Mouse (Mus musculus) lung, postnatal 0 days (tissue): ENCODE measurements around the gene D130043K22Rik. TPM values are rescaled to one million over a fixed set of nuclear protein-coding genes. Genes with fewer than 3 reads are reported as not detected.

Source experiments
- ATAC-seq: fragments of 200-750 bp; cut with Nextera tagmentation; 2 replicates; pipeline ENCODE4 v1.8.0; 2017; ENCODE audit warnings: moderate library complexity
- DNase-seq: peaks from one replicate; pipeline ENCODE4 v3.0.0-alpha.2; 2016; ENCODE audit warnings: low spot score
- H3K27ac ChIP-seq: fragments of 300-500 bp; sonication (generic); 2 replicates; pipeline ENCODE4 v1.5.1; 2014; ENCODE audit warnings: antibody characterized with exemption, mild to moderate bottlenecking, low read length, mixed read lengths
- H3K27me3 ChIP-seq: fragments of 300-500 bp; sonication (generic); replicated peaks from 2 replicates; pipeline ENCODE4 v1.6.1; 2014; ENCODE audit warnings: low read length, mixed read lengths; ENCODE audit not compliant: insufficient read depth
- H3K36me3 ChIP-seq: fragments of 300-500 bp; sonication (generic); 2 replicates; pipeline ENCODE4 v1.6.1; 2014; ENCODE audit warnings: low read length, mixed read lengths; ENCODE audit not compliant: insufficient read depth
- H3K4me1 ChIP-seq: fragments of 300-500 bp; sonication (generic); 2 replicates; pipeline ENCODE4 v1.6.1; 2014; ENCODE audit warnings: antibody characterized with exemption, low read depth, low read length, mixed read lengths; ENCODE audit not compliant: insufficient read depth
- H3K4me2 ChIP-seq: fragments of 300-500 bp; sonication (generic); replicated peaks from 2 replicates; pipeline ENCODE4 v1.6.1; 2014; ENCODE audit warnings: low read depth, mild to moderate bottlenecking, low read length, moderate library complexity, mixed read lengths
- H3K4me3 ChIP-seq: fragments of 300-500 bp; sonication (generic); 2 replicates; pipeline ENCODE4 v1.5.1; 2014; ENCODE audit warnings: low read depth, low read length
- H3K9ac ChIP-seq: fragments of 300-500 bp; sonication (generic); replicated peaks from 2 replicates; pipeline ENCODE4 v1.6.1; 2014; ENCODE audit warnings: low read depth, mild to moderate bottlenecking
- H3K9me3 ChIP-seq: fragments of 300-500 bp; sonication (generic); 2 replicates; pipeline ENCODE4 v1.6.1; 2016; ENCODE audit warnings: low read length, mixed read lengths
- CTCF ChIP-seq: IDR thresholded peaks from 2 replicates; pipeline ENCODE4 v1.5.1; 2016; ENCODE audit warnings: antibody characterized with exemption, mild to moderate bottlenecking
- EP300 ChIP-seq: IDR thresholded peaks from 2 replicates; pipeline ENCODE4 v1.6.1; 2016; ENCODE audit warnings: antibody characterized with exemption, mild to moderate bottlenecking, control low read depth
- WGBS: fragments of 180-500 bp; shearing (Covaris S2); extraction: QIAGEN DNeasy Blood & Tissue Kit; methylation state at CpG from one replicate; pipeline ENCODE4 v1.1.7; 2014; 5-methylcytosine and 5-hydroxymethylcytosine counted together
- polyA plus RNA-seq: library from polyadenylated mRNA; unstranded; fragments of >200 nt; fragmentation: Nextera tagmentation; extraction: Ambion mirVana; gene quantifications from 2 replicates; pipeline ENCODE4 v1.2.1, GENCODE M21; 2015

D130043K22Rik gene
- 0.33 and 0.35 TPM in 2 replicates for polyA plus RNA-seq

DNA sequence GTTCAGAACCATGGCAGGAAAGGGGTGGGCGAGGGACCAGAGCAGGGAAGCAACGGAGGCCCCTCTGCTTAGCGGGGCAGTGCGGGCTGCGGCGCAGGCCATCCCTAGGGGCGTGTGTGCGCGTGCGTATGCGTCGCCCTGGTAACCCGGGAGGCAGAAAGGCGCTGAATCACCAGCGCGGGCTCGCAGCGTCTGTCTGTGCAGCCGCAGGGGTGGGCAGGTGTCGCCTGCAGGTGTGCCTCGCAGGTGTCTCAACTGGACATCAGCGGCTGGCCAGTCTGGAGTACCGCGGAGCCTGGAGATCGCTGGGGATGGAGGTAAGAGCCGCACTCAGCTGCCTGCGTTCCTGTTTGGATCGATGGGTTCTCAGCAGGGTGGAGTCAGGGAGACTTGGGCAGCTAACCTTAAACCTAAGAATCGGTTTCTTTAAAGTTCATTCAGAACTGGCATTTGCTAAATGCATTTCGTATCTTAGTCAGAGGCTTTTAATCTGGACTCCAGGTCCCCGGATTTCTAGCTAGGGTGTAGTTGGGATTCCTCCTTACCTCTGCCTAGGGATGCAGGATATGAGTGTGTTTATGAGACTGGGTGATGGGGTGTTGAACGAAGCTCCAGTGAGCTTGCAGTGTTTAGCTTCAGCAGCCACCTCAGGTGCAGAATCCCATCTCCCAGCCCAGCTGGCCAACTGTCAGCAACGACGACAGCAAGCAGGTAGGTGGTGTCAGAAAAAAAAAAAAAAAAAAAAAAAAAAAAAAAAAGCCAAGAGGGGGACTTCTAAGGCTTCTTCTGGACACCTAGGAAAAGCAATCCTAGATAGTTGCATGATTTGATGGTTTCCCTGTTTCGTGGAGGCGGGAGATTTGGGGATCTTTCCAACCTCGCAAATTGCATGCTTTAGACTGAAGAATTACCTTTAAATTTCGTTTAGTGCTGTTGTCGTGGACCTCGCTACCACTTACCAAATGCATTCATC, at the start of gene D130043K22Rik:
Gene D130043K22Rik (plus strand): TSS at position 153 of the 973 bp plus-strand sequence.
- ATAC-seq = peak; percentile 73
- DNase-seq = peak; percentile 31
- no peaks in the 10 kb centered on the region for H3K9me3 ChIP-seq

DNA sequence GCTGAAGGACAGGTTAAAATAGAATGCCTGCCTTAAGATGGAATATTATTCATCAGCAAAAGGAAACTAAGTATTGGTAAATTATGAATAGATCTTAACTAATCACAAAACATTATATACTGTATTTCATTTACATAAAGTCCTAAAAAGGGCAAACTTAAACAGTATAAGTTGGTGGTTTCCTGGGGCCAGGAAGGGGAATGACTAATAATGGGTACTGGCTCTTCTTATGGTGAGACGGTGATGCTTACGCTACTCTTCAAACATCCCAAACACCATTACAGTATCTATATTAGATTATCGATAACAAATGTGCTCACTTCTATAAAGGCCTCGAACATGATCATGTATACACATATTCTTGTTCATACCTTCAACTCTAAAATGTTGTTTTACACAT, 46.2 kb upstream of the D130043K22Rik start:
- H3K4me1 ChIP-seq = no peaks in the 10 kb centered on the region; the same call in 1 of the 2 replicates
- no peak overlapping the region for H3K27ac ChIP-seq
- no peaks in the 10 kb centered on the region for H3K9me3 ChIP-seq
- no peak for TF ChIP-seq EP300
- TF ChIP-seq CTCF = no peak
- H3K9ac ChIP-seq = no peak overlapping the region
- H3K4me3 ChIP-seq = no peak overlapping the region
- 95% methylated on average over 4 of the region's 4 CpGs for WGBS
- DNase-seq (no peak), ATAC-seq (no peak)
- no peaks in the 10 kb centered on the region for H3K36me3 ChIP-seq
- H3K27me3 ChIP-seq = no peaks in the 10 kb centered on the region
- H3K4me2 ChIP-seq = no peak overlapping the region

More for the DNA sequence above, at the start of gene D130043K22Rik:
- Histone ChIP-seq H3K36me3 (0 out of 2 replicates have a peak, but pooled peaks cover 9% of the 10 kb centered on the region), H3K4me2 (peak within 1 kb of the TSS; percentile 40), H3K4me1 (no peaks in the 10 kb centered on the region), H3K9ac (no peak within 1 kb of the TSS), H3K4me3 (peak within 1 kb of the TSS; percentile 12), H3K27ac (no peak within 1 kb of the TSS), H3K27me3 (no peaks in the 10 kb centered on the region)
- no peak for TF ChIP-seq CTCF
- WGBS = 17% methylated on average over 39 of the region's 40 CpGs

DNA sequence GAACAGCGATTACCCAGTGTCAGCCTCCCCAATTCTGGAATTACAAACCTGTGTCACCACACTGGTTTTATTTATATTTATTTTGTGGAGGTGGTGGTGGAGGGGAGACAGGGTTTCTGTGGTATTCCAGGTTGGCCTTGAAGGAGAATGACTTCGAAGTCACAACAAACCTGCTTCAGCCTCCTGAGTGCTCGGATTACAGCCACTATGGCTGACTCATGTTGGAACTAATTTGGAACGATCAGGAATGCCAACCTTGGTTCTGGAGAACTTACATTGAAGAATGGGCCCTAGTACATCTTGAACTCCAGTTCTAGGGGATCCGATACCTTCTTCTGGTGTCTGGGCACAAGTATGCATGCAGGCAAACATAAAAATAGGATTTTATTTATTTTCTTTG, 45.6 kb upstream of the D130043K22Rik start:
- Histone ChIP-seq H3K4me1 (peaks cover 2% of the 10 kb centered on the region; the same call in 1 of the 2 replicates), H3K27ac (no peak overlapping the region), H3K27me3 (no peaks in the 10 kb centered on the region), H3K9me3 (no peaks in the 10 kb centered on the region), H3K4me3 (peak overlapping the region; percentile 60; the same call in 1 of the 2 replicates), H3K36me3 (no peaks in the 10 kb centered on the region), H3K4me2 (peak overlapping the region; percentile 75), H3K9ac (no peak overlapping the region)
- TF ChIP-seq CTCF = no peak
- no peak for TF ChIP-seq EP300
- 69% methylated on average over 5 of the region's 5 CpGs for WGBS
- DNase-seq (no peak), ATAC-seq (no peak)

DNA sequence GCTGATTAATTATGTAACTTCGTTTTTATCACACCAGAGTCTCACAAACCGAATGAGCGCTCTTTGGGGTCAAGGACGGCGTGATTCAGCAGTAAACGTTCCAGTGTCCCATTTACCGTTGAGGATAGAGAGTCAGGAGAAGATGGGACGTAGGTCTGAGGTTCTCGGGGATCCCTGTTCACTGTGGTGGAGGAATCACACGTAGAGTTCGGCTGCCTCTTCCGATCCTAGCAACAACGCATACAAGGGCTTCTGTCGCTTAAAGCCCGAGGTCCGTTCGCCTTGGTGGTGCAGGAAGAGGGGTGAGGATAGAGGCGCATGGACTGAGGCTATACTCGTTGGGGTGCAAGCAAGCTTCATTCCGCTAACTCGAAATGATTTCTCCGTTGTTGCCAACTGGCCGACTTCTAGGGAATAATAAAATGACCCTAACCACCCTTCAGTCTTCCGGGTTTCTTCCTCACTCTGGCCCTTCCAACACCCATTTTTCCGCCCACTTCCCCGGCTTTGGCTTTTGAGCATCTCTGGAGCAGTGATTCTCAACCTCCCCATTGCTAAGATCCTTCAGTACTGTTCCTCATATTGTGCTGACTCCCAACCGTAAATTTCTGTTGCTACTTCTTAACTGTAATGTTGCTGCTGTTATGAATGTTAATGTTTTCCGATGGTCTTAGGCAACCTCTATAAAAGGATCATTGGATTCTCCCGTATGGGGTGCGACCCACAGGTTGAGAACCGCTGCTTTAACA, 44.8 kb upstream of the D130043K22Rik start:
- TF ChIP-seq CTCF (no peak), EP300 (no peak)
- ATAC-seq (peak; percentile 9), DNase-seq (peak; percentile 53)
- peak overlapping the region; percentile 75 for H3K4me2 ChIP-seq
- H3K4me3 ChIP-seq = peak overlapping the region; percentile 60
- peaks cover 5% of the 10 kb centered on the region; the same call in 1 of the 2 replicates for H3K4me1 ChIP-seq
- H3K9ac ChIP-seq = peak overlapping the region; percentile 98
- no peaks in the 10 kb centered on the region for H3K27me3 ChIP-seq
- H3K27ac ChIP-seq = peak overlapping the region; percentile 89
- WGBS = under 1% methylated on average over 31 of the region's 31 CpGs
- no peaks in the 10 kb centered on the region for H3K9me3 ChIP-seq
- H3K36me3 ChIP-seq = no peaks in the 10 kb centered on the region

GRCm38 (mm10) chr13:24800674-24801307, 44.1 kb upstream of the D130043K22Rik start:
- Histone ChIP-seq H3K4me2 (peak overlapping the region; percentile 75), H3K27me3 (no peaks in the 10 kb centered on the region), H3K27ac (peak overlapping the region; percentile 100), H3K4me3 (peak overlapping the region; percentile 99), H3K4me1 (peaks cover 5% of the 10 kb centered on the region; the same call in 1 of the 2 replicates), H3K9ac (peak overlapping the region; percentile 98), H3K36me3 (no peaks in the 10 kb centered on the region), H3K9me3 (no peaks in the 10 kb centered on the region)
- 1% methylated on average over 39 of the region's 42 CpGs for WGBS
- DNase-seq (peak; percentile 99), ATAC-seq (peak; percentile 96)
- TF ChIP-seq CTCF = no peak
- peak; percentile 88 for TF ChIP-seq EP300
